Mouse (Mus musculus) cerebellum, adult (tissue): ENCODE data around the gene Flnb.

Source experiments
- ATAC-seq: cut with Nextera tagmentation; 2 replicates; pipeline ENCODE4 v1.9.2; 2017; ENCODE audit warnings: mild to moderate bottlenecking, moderate library complexity, mixed read lengths; ENCODE audit not compliant: insufficient number of reproducible peaks, low FRiP score, low TSS enrichment

Flnb gene

GRCm38 (mm10) chr14:7824651-7825268 lies 7.0 kb downstream of the Flnb start:
- ATAC-seq: no peak

GRCm38 (mm10) chr14:7826151-7826937 lies 8.6 kb downstream of the Flnb start:
- no peak for ATAC-seq

GRCm38 (mm10) chr14:7829181-7829580 lies 11.4 kb downstream of the Flnb start:
- ATAC-seq: no peak

GRCm38 (mm10) chr14:7831770-7832439 lies 14.1 kb downstream of the Flnb start:
- ATAC-seq: peak; percentile 88

GRCm38 (mm10) chr14:7832440-7832783 lies 14.7 kb downstream of the Flnb start:
- ATAC-seq: no peak

GRCm38 (mm10) chr14:7833458-7833857 lies 15.7 kb downstream of the Flnb start:
- no peak for ATAC-seq

- ATAC-seq: no peak
Observed at GRCm38 (mm10) chr14:7838564-7839089, 20.9 kb downstream of the Flnb start.

- ATAC-seq: no peak
Observed at GRCm38 (mm10) chr14:7839950-7840514, 22.3 kb downstream of the Flnb start.

- peak; percentile 69; the same call in 1 of the 2 replicates for ATAC-seq
Observed at GRCm38 (mm10) chr14:7842631-7843332, 25.0 kb downstream of the Flnb start.

GRCm38 (mm10) chr14:7846696-7847095 lies 28.9 kb downstream of the Flnb start:
- no peak for ATAC-seq

GRCm38 (mm10) chr14:7847746-7848232 lies 30.0 kb downstream of the Flnb start:
- no peak for ATAC-seq

GRCm38 (mm10) chr14:7850913-7851312 lies 33.2 kb downstream of the Flnb start:
- no peak for ATAC-seq

- no peak for ATAC-seq
Observed at GRCm38 (mm10) chr14:7851543-7852065, 33.8 kb downstream of the Flnb start.

- peak; percentile 57; the same call in 1 of the 2 replicates for ATAC-seq
Observed at GRCm38 (mm10) chr14:7853691-7854090, 35.9 kb downstream of the Flnb start.

GRCm38 (mm10) chr14:7854366-7854765 lies 36.6 kb downstream of the Flnb start:
- no peak for ATAC-seq

- ATAC-seq: no peak
Observed at GRCm38 (mm10) chr14:7855101-7855500, 37.3 kb downstream of the Flnb start.

- ATAC-seq: no peak
Observed at GRCm38 (mm10) chr14:7855501-7855900, 37.7 kb downstream of the Flnb start.

GRCm38 (mm10) chr14:7856348-7856747 lies 38.6 kb downstream of the Flnb start:
- no peak for ATAC-seq

- no peak for ATAC-seq
Observed at GRCm38 (mm10) chr14:7857835-7858234, 40.1 kb downstream of the Flnb start.

GRCm38 (mm10) chr14:7858430-7858829 lies 40.7 kb downstream of the Flnb start:
- ATAC-seq: no peak
